Mouse (Mus musculus) CH12.LX (cell line): ENCODE results near the gene Tagln3. TPM values are rescaled to one million over a fixed set of nuclear protein-coding genes. Genes with fewer than 3 reads are reported as not detected.
A peak's percentile ranks its signal among the peaks of the same experiment; 100 is the strongest.

Experiments used
- DNase-seq: peaks from one replicate; pipeline ENCODE4 v3.0.0-alpha.2; 2013; ENCODE audit errors: extremely low read depth
- H3K27ac ChIP-seq: 2 replicates; pipeline ENCODE4 v1.5.1; 2012; ENCODE audit warnings: low read depth, mild to moderate bottlenecking, control low read depth, moderate library complexity; ENCODE audit not compliant: insufficient read depth
- H3K27me3 ChIP-seq: replicated peaks from 2 replicates; pipeline ENCODE3; 2012; ENCODE audit warnings: inconsistent platforms
- H3K36me3 ChIP-seq, 2 experiments: replicated peaks in 1 of 2; 2 replicates each; pipeline versions ENCODE3 to v1.6.1; 2012; ENCODE audit warnings: inconsistent platforms in 1 of 2, low read length in 1 of 2, mild to moderate bottlenecking in 1 of 2, mixed read lengths in 1 of 2, moderate library complexity in 1 of 2; ENCODE audit not compliant: control insufficient read depth in 1 of 2, insufficient read depth in 1 of 2
- H3K4me1 ChIP-seq, 2 experiments: 2 replicates each; pipeline ENCODE4 v1.6.1; 2012; ENCODE audit warnings: inconsistent platforms in 1 of 2, moderate library complexity in 1 of 2; ENCODE audit not compliant: insufficient read depth in 2 of 2, control insufficient read depth in 1 of 2
- H3K4me2 ChIP-seq: 2 replicates; pipeline ENCODE4 v1.6.1; 2012; ENCODE audit warnings: low read depth, mild to moderate bottlenecking, control low read depth; ENCODE audit not compliant: poor library complexity, insufficient read depth, severe bottlenecking
- H3K4me3 ChIP-seq, 3 experiments: fragments of 150-350 bp in 1 of 3; sonication (generic) in 1 of 3; replicated peaks in 1 of 3; 2 replicates each; pipeline versions ENCODE3 to v1.5.1; 2011 to 2012; ENCODE audit warnings: low read depth in 2 of 3, low read length in 2 of 3, mild to moderate bottlenecking in 2 of 3, moderate library complexity in 2 of 3, control low read depth in 1 of 3, improper control_type of control experiment in 1 of 3, inconsistent platforms in 1 of 3, mixed read lengths in 1 of 3; ENCODE audit not compliant: poor library complexity in 1 of 3
- H3K79me2 ChIP-seq: replicated peaks from 2 replicates; pipeline ENCODE4 v1.6.1; 2012; ENCODE audit warnings: mild to moderate bottlenecking, moderate library complexity; ENCODE audit not compliant: control insufficient read depth, poor library complexity, insufficient read depth, severe bottlenecking; ENCODE audit errors: extremely low read depth
- H3K9ac ChIP-seq: 2 replicates; pipeline ENCODE4 v1.6.1; 2012; ENCODE audit warnings: low read depth, mild to moderate bottlenecking, control low read depth, moderate library complexity; ENCODE audit not compliant: insufficient read depth
- H3K9me3 ChIP-seq: replicated peaks from 2 replicates; pipeline ENCODE3; 2012; ENCODE audit warnings: low read length, inconsistent platforms, mixed read lengths
- CHD2 ChIP-seq: IDR thresholded peaks from 2 replicates; pipeline ENCODE4 v1.6.1; 2011; ENCODE audit warnings: low read length, improper control_type of control experiment
- CTCF ChIP-seq, 2 experiments: IDR thresholded peaks in 1 of 2; conservative IDR thresholded peaks in 1 of 2; 2 replicates each; pipeline ENCODE4 v1.5.1; 2011 to 2012; ENCODE audit warnings: low read depth in 2 of 2, low read length in 2 of 2, improper control_type of control experiment in 1 of 2, inconsistent platforms in 1 of 2, mild to moderate bottlenecking in 1 of 2, moderate library complexity in 1 of 2
- E2F4 ChIP-seq: IDR thresholded peaks from 2 replicates; pipeline ENCODE4 v1.6.1; 2011; ENCODE audit warnings: low read depth, low read length, improper control_type of control experiment; ENCODE audit not compliant: insufficient replicate concordance
- ELF1 ChIP-seq: IDR thresholded peaks from 2 replicates; pipeline ENCODE4 v1.6.1; 2014; ENCODE audit warnings: low read depth, mild to moderate bottlenecking, inconsistent platforms, low read length, improper control_type of control experiment
- EP300 ChIP-seq: IDR thresholded peaks from 2 replicates; pipeline ENCODE4 v1.6.1; 2011; ENCODE audit warnings: low read length, improper control_type of control experiment
- ETS1 ChIP-seq: conservative IDR thresholded peaks from 2 replicates; pipeline ENCODE4 v1.6.1; 2012; ENCODE audit warnings: low read depth, mild to moderate bottlenecking, inconsistent platforms, low read length, improper control_type of control experiment, moderate library complexity
- GABPA ChIP-seq: IDR thresholded peaks from 2 replicates; pipeline ENCODE4 v1.6.1; 2012; ENCODE audit warnings: low read depth, low read length, improper control_type of control experiment, inconsistent platforms; ENCODE audit not compliant: insufficient replicate concordance
- HCFC1 ChIP-seq: IDR thresholded peaks from 2 replicates; pipeline ENCODE4 v1.6.1; 2012; ENCODE audit warnings: low read depth, mild to moderate bottlenecking, inconsistent platforms, low read length, improper control_type of control experiment
- JUN ChIP-seq: IDR thresholded peaks from 2 replicates; pipeline ENCODE4 v1.6.1; 2011; ENCODE audit warnings: low read depth, mild to moderate bottlenecking, low read length, improper control_type of control experiment, moderate library complexity; ENCODE audit not compliant: insufficient read depth
- MAX ChIP-seq: IDR thresholded peaks from 2 replicates; pipeline ENCODE4 v1.6.1; 2011; ENCODE audit warnings: low read length, improper control_type of control experiment
- MEF2A ChIP-seq: IDR thresholded peaks from 2 replicates; pipeline ENCODE4 v1.6.1; 2014; ENCODE audit warnings: low read depth, mild to moderate bottlenecking, inconsistent platforms, low read length, improper control_type of control experiment, borderline replicate concordance
- MYC ChIP-seq: IDR thresholded peaks from 2 replicates; pipeline ENCODE4 v1.6.1; 2011; ENCODE audit warnings: low read depth, mild to moderate bottlenecking, improper control_type of control experiment, low read length
- NELFE ChIP-seq: IDR thresholded peaks from 2 replicates; pipeline ENCODE4 v1.6.1; 2011; ENCODE audit warnings: low read depth, low read length, improper control_type of control experiment
- NRF1 ChIP-seq: IDR thresholded peaks from 2 replicates; pipeline ENCODE4 v1.6.1; 2014; ENCODE audit warnings: low read depth, mild to moderate bottlenecking, inconsistent platforms, low read length, improper control_type of control experiment, moderate library complexity
- PAX5 ChIP-seq: IDR thresholded peaks from 2 replicates; pipeline ENCODE4 v1.6.1; 2012; ENCODE audit warnings: low read length, inconsistent platforms, mixed read lengths
- POLR2A ChIP-seq: IDR thresholded peaks from 2 replicates; pipeline ENCODE4 v1.6.1; 2011; ENCODE audit warnings: low read depth, mild to moderate bottlenecking, improper control_type of control experiment, low read length
- POLR2AphosphoS2 ChIP-seq: IDR thresholded peaks from 2 replicates; pipeline ENCODE4 v1.6.1; 2011; ENCODE audit warnings: low read depth, low read length, improper control_type of control experiment
- RAD21 ChIP-seq: IDR thresholded peaks from 2 replicates; pipeline ENCODE4 v1.6.1; 2011; ENCODE audit warnings: low read depth, mild to moderate bottlenecking, low read length, improper control_type of control experiment, moderate library complexity
- SIN3A ChIP-seq: IDR thresholded peaks from 2 replicates; pipeline ENCODE4 v1.6.1; 2012; ENCODE audit warnings: low read length, improper control_type of control experiment, inconsistent platforms
- TBP ChIP-seq: conservative IDR thresholded peaks from 2 replicates; pipeline ENCODE4 v1.6.1; 2011; ENCODE audit warnings: low read depth, low read length, improper control_type of control experiment
- UBTF ChIP-seq: IDR thresholded peaks from 2 replicates; pipeline ENCODE4 v1.6.1; 2012; ENCODE audit warnings: low read depth, mild to moderate bottlenecking, inconsistent platforms, low read length, improper control_type of control experiment, moderate library complexity
- USF2 ChIP-seq: conservative IDR thresholded peaks from 2 replicates; pipeline ENCODE4 v1.6.1; 2011; ENCODE audit warnings: low read depth, low read length, improper control_type of control experiment
- dilution Hi-C: fragments of 300-500 bp; cut with MboI; formaldehyde crosslinking; loops from 2 replicates; pipeline ENCODE4 v1.14.3; 2020; ENCODE audit warnings: low sequenced_read_pairs; ENCODE audit not compliant: extremely low pct_unique_long_range_greater_than_20kb, extremely low pct_ligation_motif_present
- in situ Hi-C: fragments of 300-500 bp; cut with MboI; formaldehyde crosslinking; loops from 3 replicates; pipeline ENCODE4 v1.14.3; 2019; ENCODE audit warnings: low sequenced_read_pairs, low pct_ligation_motif_present, low pct_unique_long_range_greater_than_20kb, mixed read lengths
- polyA plus RNA-seq: library from polyadenylated mRNA; unstranded; fragments of >175 nt; gene quantifications from 2 replicates; pipeline ENCODE4 v1.2.1, GENCODE M21; 2012; ENCODE audit warnings: low read depth; ENCODE audit not compliant: insufficient read length
- total RNA-seq, 2 experiments: library from RNA; depleted of rRNA; stranded (reverse); fragments of 300-350 nt in 1 of 2; fragments of >200 nt in 1 of 2; gene quantifications; 2 replicates each; pipeline ENCODE4 v1.2.3; 2012 to 2014

Gene Tagln3
- total and polyA plus RNA-seq, 3 experiments = 0.17 to 0.69 (median 0.19) TPM

DNA sequence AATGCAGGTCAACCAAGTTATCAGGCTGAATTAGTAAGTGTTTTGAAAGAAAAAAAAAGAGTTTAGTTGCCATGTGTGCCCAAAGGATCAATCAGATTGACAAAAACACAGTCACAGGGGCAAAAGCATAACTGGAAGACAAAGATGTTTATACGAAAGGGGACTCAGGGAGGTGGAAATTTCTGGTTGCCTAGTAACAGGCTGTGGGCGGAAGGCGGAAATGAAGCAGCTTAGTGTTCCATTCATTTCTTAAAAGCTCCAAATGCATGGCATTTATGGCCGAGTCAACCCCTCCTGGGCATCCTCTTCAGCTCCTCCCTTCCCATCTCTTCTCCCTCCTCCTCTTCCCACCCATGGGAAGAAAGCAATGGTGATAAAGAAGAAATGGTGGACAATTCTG lies 34.2 kb downstream of the Tagln3 start:
- Histone ChIP-seq H3K4me2 (0 out of 2 replicates have a peak overlapping the region, but pooled peaks have one; percentile 32), H3K9ac (no peak overlapping the region), H3K9me3 (no peaks in the 10 kb centered on the region), H3K27me3 (no peaks in the 10 kb centered on the region), H3K4me3 (no peak overlapping the region), H3K36me3 (no peaks in the 10 kb centered on the region), H3K4me1 (peaks cover 0 to 16% of the 10 kb centered on the region in 2 experiments; a peak in 1 of 4 replicates), H3K79me2 (no peaks in the 10 kb centered on the region), H3K27ac (no peak overlapping the region)
- TF ChIP-seq HCFC1 (no peak), UBTF (no peak), POLR2A (no peak), ELF1 (peak; percentile 76), NELFE (no peak), ETS1 (no peak)
- in situ Hi-C loops (no loop called here), dilution Hi-C loops (no loop called here)
- DNase-seq = peak; percentile 61

DNA sequence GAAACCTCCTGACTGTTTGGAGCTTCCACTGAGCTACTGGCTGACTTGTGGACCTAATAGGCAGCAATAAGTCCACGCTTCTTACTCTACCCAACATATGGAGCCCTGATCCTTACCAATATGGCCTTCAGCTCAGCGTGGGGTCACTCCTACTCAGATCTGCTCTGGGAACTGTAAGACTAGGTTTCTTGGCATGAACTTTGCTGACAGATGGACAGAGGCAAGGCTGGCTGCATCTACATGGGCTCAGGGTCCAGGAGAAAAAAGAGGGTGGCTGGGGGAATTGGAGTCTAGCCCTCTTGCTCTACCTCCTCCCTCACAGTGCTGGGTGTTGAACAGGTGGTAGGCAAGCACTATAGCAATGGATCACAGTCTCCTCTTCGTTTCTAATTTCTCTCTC lies 37.6 kb downstream of the Tagln3 start:
- TF ChIP-seq POLR2AphosphoS2 (no peak), MAX (no peak), NRF1 (no peak), TBP (no peak), JUN (no peak), RAD21 (no peak), EP300 (no peak), USF2 (no peak), ELF1 (no peak), GABPA (no peak), CTCF (conservative IDR thresholded peaks at IDR 0.05 in 1 of 2, IDR thresholded peaks at IDR 0.05 in 1 of 2; ENCODE audit: low read depth in 2 of 2, low read length in 2 of 2) (no peak), PAX5 (no peak), POLR2A (no peak), CHD2 (no peak), SIN3A (no peak), MYC (no peak), MEF2A (no peak), E2F4 (no peak)
- dilution Hi-C loops (no loop called here), in situ Hi-C loops (no loop called here)
- no peaks in the 10 kb centered on the region for H3K9me3 ChIP-seq
- no peak overlapping the region for H3K4me3 ChIP-seq
- no peak overlapping the region for H3K27ac ChIP-seq
- H3K36me3 ChIP-seq = no peaks in the 10 kb centered on the region
- peaks cover 0 to 8% of the 10 kb centered on the region in 2 experiments; a peak in 1 of 4 replicates for H3K4me1 ChIP-seq
- no peak overlapping the region for H3K9ac ChIP-seq
- H3K27me3 ChIP-seq = no peaks in the 10 kb centered on the region
- no peak for DNase-seq
- no peak overlapping the region for H3K4me2 ChIP-seq
- no peaks in the 10 kb centered on the region for H3K79me2 ChIP-seq
